Mouse (Mus musculus): ENCODE measurements at regions not wholly inside any gene's neighbourhood (a gene's known extent, or its start where the extent isn't known, plus 50 kb on each side); places are given as distances from the start of the nearest gene placed in this dataset. TPM values are rescaled to one million over a fixed set of nuclear protein-coding genes. Genes with fewer than 3 reads are reported as not detected.
A peak's percentile ranks its signal among the peaks of the same experiment; 100 is the strongest.

GRCm38 (mm10) chr16:55356097-55356496, 58.3 kb upstream of the Zpld1 start:
- H3K4me3 ChIP-seq (replicated peaks; ENCODE audit: low read length) = no peak overlapping the region
- H3K4me1 ChIP-seq (replicated peaks; ENCODE audit: control insufficient read depth, insufficient read depth, low read length) = no peaks in the 10 kb centered on the region
- H3K9me3 ChIP-seq (ENCODE audit: control insufficient read depth, low read length) = no peaks in the 10 kb centered on the region
- no peak overlapping the region for H3K9ac ChIP-seq
- 75% methylated on average over 3 of the region's 3 CpGs for WGBS
- no peak overlapping the region for H3K4me2 ChIP-seq (replicated peaks)
- no peaks in the 10 kb centered on the region for H3K27me3 ChIP-seq (ENCODE audit: control insufficient read depth, insufficient read depth, low read length)
- no peaks in the 10 kb centered on the region for H3K36me3 ChIP-seq (replicated peaks; ENCODE audit: control insufficient read depth, insufficient read depth)
- ATAC-seq (ENCODE audit: low FRiP score) = no peak
- H3K27ac ChIP-seq = no peak overlapping the region
- peak; percentile 27 for DNase-seq (ENCODE audit: low spot score)

Small RNA genes in the stretch of these regions (microRNA-seq; reads per million reads assigned to microRNA genes)
- gene Mir5118 = not detected
